Mouse (Mus musculus): ENCODE results near the gene Pla2g5. TPM values are rescaled to one million over a fixed set of nuclear protein-coding genes. Genes with fewer than 3 reads are reported as not detected.
A peak's percentile ranks its signal among the peaks of the same experiment; 100 is the strongest.

The Pla2g5 gene
- polyA plus RNA-seq, 1 experiment from 2014 or later = 1.4 TPM

DNA sequence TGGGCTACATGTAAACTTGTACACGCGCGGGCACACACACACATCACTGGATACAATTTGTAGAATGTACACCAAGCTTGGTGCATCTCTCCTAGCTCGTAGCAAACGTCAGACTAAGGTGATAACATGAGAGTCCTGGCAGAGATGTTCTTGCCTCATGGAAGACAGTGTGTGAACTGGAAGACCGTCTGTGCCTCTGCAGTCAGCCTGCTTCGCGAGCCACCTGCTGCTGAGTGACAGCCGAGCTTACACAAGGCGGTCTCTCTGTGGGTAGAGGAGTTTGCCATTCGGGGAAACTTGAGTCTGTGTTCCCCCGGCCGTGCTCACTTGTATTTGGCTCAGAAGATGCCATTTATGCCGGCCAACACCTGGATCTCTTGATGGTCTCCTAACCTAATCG, 4.8 kb downstream of the Pla2g5 start:
- TF ChIP-seq CTCF (IDR thresholded peaks at IDR 0.05) = no peak
- CTCF ChIA-PET = no interaction called here

DNA sequence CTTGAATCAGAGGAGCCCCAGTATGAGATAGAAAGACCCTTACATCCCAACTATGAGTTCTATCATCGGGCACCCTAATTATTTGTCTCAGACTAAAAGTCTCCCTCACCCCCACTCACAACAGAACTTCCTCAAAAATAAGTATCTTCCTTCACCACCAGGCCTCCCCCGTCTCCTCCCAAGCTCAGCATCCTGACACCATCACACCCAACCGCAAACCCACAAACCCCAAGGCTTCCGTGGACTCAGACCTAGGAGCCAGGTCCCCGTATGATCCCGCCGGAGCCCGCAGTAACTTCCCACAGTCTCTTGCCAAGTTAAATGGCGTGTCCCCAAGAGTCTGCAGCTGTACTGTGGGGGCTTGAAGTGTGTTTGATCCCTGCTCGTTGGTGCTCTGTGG, 5.7 kb downstream of the Pla2g5 start:
- no peak for ATAC-seq
- ChIA-PET POLR2A (interaction anchor here (0.6 kb wide), 1 partner anchor 10 kb away, joined by 3 read pairs; no protein-coding TSS in a partner anchor), CTCF (no interaction called here)
- no peak for TF ChIP-seq CTCF (IDR thresholded peaks at IDR 0.05)
- no peaks in the 10 kb centered on the region for H3K27me3 ChIP-seq
- in situ Hi-C loops (cut with MboI; ENCODE audit: low pct_unique_long_range_greater_than_20kb) = loop anchor here (5.0 to 25.0 kb wide), 2 partner anchors 110 to 295 kb away; no protein-coding TSS in a partner anchor
- DNase-seq (ENCODE audit: low read depth, low spot score) = no peak

More for the DNA sequence above, 4.8 kb downstream of the Pla2g5 start:
- ATAC-seq (no peak), DNase-seq (ENCODE audit: low read depth, low spot score) (no peak)
- POLR2A ChIA-PET = interaction anchor here (0.6 kb wide), 1 partner anchor 78 kb away, joined by 3 read pairs; no protein-coding TSS in a partner anchor
- in situ Hi-C loops (cut with MboI; ENCODE audit: low pct_unique_long_range_greater_than_20kb) = loop anchor here (5.0 to 25.0 kb wide), 2 partner anchors 111 to 296 kb away; no protein-coding TSS in a partner anchor
- H3K27me3 ChIP-seq = no peaks in the 10 kb centered on the region

DNA sequence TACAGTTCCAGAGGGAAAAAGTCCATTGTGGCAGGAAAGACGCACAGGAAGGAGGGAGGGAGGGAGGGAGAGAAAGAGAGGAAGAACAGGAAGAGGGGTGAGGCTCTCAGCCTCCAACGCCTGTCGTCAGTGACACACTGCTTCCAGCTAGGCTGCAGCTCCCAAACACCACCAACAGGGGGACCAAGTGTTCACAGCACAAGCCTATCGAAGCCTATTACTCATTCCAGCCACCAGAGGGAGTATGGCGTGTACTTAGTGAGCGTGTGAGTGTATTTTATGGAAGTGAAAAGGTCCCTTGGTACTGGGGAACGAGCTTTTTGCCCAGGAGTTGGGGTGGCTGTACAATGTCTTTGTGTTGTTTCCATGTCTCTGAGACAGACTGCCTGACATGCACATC, 6.8 kb downstream of the Pla2g5 start:
- peak; percentile 40 for TF ChIP-seq CTCF (IDR thresholded peaks at IDR 0.05)
- CTCF ChIA-PET = interaction anchor here (0.7 to 1.7 kb wide), 4 partner anchors 17 to 51 kb away, joined by 3 read pairs; no protein-coding TSS in a partner anchor
- no peaks in the 10 kb centered on the region for H3K27me3 ChIP-seq
- DNase-seq (ENCODE audit: low read depth, low spot score) = no peak
- POLR2A ChIA-PET = no interaction called here
- in situ Hi-C loops (cut with MboI; ENCODE audit: low pct_unique_long_range_greater_than_20kb) = loop anchor here (5.0 to 25.0 kb wide), 2 partner anchors 109 to 294 kb away; no protein-coding TSS in a partner anchor
- ATAC-seq = no peak

DNA sequence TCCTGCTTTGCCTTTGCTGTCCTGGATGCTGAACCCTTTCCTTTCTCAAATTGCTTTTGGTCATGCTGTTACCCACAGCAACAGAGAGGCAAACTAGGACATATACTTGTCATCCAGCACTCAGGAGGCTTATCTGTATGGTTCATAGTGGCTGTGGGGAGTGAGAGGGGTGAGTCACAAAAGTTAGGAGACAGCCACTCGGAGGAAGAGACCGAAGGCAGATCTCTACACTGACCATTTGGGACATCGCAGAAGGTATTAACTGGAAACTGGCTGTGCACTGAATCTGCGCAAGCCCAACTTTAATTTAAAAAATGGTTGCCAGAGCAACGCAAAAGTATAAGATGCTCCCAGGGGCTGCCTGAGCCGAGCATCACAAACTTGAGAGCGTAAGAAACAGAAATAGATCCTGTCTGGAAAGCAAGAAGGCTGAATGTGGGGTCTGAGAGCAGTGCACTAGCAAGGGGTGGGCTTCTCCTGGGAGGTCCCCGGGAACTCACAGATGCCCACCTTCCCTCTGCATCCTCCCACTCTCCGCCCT, 8.1 kb downstream of the Pla2g5 start:
- ChIA-PET CTCF (interaction anchor here (1.7 kb wide), 1 partner anchor 27 kb away, joined by 3 read pairs; no protein-coding TSS in a partner anchor), POLR2A (no interaction called here)
- ATAC-seq = no peak
- no peaks in the 10 kb centered on the region for H3K27me3 ChIP-seq
- DNase-seq (ENCODE audit: low read depth, low spot score) = no peak
- in situ Hi-C loops (cut with MboI; ENCODE audit: low pct_unique_long_range_greater_than_20kb) = loop anchor here (5.0 to 25.0 kb wide), 2 partner anchors 108 to 293 kb away; no protein-coding TSS in a partner anchor
- no peak for TF ChIP-seq CTCF (IDR thresholded peaks at IDR 0.05)

DNA sequence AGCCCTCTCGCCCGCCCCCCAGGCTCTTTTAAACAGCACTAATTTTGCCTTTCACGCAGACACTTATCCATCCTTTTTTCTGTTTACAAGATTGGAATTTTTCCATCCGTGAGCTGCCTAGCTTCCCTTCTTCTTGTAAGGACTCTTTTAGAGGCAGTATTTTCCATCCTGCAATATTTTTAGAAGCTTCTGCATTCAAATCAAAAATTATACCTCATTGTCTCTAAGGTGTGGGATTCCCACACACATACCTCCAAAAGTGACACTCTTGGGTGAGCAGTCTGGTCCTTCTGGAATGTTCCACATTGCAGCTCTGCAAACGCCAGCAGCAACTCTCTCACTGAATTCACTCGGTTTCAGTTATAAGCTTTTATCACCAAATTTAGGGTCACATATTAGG, 10.3 kb downstream of the Pla2g5 start:
- H3K27me3 ChIP-seq = peaks cover 4% of the 10 kb centered on the region
- CTCF ChIA-PET = interaction anchor here (0.8 to 2.3 kb wide), 4 partner anchors 102 to 144 kb away, joined by 3 to 14 read pairs (median 5); no protein-coding TSS in a partner anchor
- ATAC-seq = no peak
- DNase-seq (ENCODE audit: low read depth, low spot score) = no peak
- no peak for TF ChIP-seq CTCF (IDR thresholded peaks at IDR 0.05)
- in situ Hi-C loops (cut with MboI; ENCODE audit: low pct_unique_long_range_greater_than_20kb) = loop anchor here (5.0 to 25.0 kb wide), 2 partner anchors 291 to 406 kb away; no protein-coding TSS in a partner anchor
- POLR2A ChIA-PET = no interaction called here

DNA sequence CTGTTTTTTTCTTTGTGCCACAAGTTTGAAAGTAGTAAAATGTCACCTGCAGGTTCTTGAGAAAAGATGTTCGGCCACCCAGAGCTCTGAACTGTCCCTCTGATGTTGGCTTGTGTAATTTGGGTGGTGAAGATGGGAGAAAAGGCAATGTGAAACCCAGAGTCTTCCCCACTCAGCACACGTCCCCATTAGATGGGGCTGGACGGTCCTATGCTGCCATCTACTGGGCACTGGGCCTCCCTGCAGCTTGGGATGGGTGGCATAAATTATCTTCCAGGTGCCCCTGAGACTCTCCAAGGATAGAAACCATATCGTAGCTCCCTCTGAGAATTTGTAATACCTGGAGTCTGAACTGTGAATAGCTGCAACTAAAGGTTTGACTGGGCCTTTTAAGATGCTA, 11.8 kb downstream of the Pla2g5 start:
- peak; percentile 73 for TF ChIP-seq CTCF (IDR thresholded peaks at IDR 0.05)
- H3K27me3 ChIP-seq = peaks cover 4% of the 10 kb centered on the region
- ATAC-seq (no peak), DNase-seq (ENCODE audit: low read depth, low spot score) (no peak)
- ChIA-PET CTCF (interaction anchor here (0.7 to 2.3 kb wide), 5 partner anchors 51 to 404 kb away, joined by 3 to 14 read pairs (median 5); no protein-coding TSS in a partner anchor), POLR2A (no interaction called here)
- in situ Hi-C loops (cut with MboI; ENCODE audit: low pct_unique_long_range_greater_than_20kb) = loop anchor here (5.0 to 25.0 kb wide), 2 partner anchors 289 to 404 kb away; no protein-coding TSS in a partner anchor

DNA sequence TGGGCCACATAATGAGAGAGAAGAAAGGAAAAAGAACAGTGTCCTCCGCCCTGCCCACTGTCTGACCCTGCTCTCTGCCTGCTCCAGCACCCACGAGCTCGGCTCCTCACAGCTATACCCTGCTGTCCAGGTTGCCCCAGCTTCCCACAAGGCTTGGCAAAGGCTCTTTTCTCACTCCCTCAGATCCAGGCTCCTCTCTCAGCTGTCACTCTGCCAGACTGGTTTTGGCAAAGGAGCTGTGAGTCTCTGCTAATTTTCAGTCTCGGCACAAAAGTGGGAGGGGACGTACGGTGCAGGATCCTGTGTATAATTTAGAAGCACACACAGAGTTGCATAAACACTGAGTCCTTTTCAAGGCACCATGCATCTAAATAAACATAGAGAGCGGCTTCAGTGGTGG, 21.9 kb downstream of the Pla2g5 start:
- no peaks in the 10 kb centered on the region for H3K27me3 ChIP-seq
- DNase-seq (ENCODE audit: low read depth, low spot score) = no peak
- CTCF ChIA-PET = no interaction called here
- ATAC-seq = no peak
- TF ChIP-seq CTCF (IDR thresholded peaks at IDR 0.05) = no peak
- POLR2A ChIA-PET = interaction anchor here (0.6 to 0.9 kb wide), 2 partner anchors 43 to 96 kb away, joined by 3 to 5 read pairs; no protein-coding TSS in a partner anchor
- in situ Hi-C loops (cut with MboI; ENCODE audit: low pct_unique_long_range_greater_than_20kb) = no loop called here

DNA sequence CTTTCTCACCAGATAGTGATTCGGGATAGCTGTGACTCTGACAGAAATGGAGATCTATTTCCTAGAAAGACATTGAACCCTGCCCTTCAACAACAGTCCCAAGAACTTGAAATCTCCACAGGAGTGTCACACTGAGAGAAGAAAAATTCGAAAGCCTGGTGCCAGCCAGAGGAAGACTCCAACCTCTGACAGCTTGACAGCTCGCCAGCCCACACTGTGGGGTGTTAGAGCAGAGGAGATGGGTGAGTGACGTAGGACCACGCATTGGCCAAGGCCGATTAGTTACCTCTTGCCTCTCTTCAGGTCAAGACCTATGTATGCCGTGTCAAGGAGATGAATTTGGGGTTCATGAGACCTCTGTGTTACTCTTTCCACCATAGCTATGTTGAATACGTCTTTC, 22.6 kb downstream of the Pla2g5 start:
- DNase-seq (ENCODE audit: low read depth, low spot score) (no peak), ATAC-seq (no peak)
- ChIA-PET CTCF (no interaction called here), POLR2A (interaction anchor here (0.6 kb wide), 1 partner anchor 43 kb away, joined by 5 read pairs; no protein-coding TSS in a partner anchor)
- H3K27me3 ChIP-seq = no peaks in the 10 kb centered on the region
- no peak for TF ChIP-seq CTCF (IDR thresholded peaks at IDR 0.05)
- in situ Hi-C loops (cut with MboI; ENCODE audit: low pct_unique_long_range_greater_than_20kb) = no loop called here

DNA sequence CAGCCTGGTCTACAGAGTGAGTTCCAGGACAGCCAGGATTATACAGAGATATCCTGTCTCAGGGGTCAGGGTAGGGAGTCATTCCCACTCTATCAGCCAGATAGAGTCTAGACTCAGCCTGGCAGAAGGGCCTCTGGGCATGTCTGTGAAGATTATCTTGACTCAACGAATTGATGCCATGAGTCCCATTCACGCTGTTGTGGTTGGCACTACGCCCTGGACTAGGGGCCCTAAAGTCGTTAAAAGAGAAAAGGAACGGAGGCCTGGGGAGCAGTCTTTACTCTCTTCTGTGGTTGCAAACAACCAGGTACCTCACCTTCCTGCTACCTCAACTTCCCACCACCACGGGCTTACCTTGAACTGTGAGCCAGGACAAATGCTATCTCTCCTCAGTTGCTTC, 23.5 kb downstream of the Pla2g5 start:
- in situ Hi-C loops (cut with MboI; ENCODE audit: low pct_unique_long_range_greater_than_20kb) = no loop called here
- DNase-seq (ENCODE audit: low read depth, low spot score) (no peak), ATAC-seq (no peak)
- POLR2A ChIA-PET = no interaction called here
- CTCF ChIA-PET = no interaction called here
- no peaks in the 10 kb centered on the region for H3K27me3 ChIP-seq
- no peak for TF ChIP-seq CTCF (IDR thresholded peaks at IDR 0.05)

DNA sequence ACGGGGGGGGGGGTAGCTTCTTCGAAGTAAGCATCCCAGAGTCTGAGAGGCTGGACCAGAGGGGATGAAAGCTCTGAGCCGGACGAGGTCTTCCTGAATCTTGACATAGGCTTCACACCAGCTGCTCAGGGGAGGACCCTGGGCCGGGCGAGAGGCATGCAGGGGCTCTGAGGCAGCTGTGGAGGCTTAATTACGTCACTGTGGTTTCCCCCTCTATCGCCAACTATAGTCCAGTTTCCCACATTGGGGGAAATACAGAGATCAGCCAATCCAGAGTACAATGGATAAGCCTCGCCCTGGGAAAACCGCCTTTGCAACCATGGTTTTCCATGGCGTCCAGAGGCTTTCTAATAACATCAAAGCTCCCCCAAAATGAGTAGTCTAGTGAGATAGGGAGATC, 36.1 kb downstream of the Pla2g5 start:
- DNase-seq (ENCODE audit: low read depth, low spot score) = no peak
- ChIA-PET CTCF (no interaction called here), POLR2A (no interaction called here)
- TF ChIP-seq CTCF (IDR thresholded peaks at IDR 0.05) = no peak
- peaks cover 2% of the 10 kb centered on the region for H3K27me3 ChIP-seq
- in situ Hi-C loops (cut with MboI; ENCODE audit: low pct_unique_long_range_greater_than_20kb) = no loop called here
- ATAC-seq = no peak

DNA sequence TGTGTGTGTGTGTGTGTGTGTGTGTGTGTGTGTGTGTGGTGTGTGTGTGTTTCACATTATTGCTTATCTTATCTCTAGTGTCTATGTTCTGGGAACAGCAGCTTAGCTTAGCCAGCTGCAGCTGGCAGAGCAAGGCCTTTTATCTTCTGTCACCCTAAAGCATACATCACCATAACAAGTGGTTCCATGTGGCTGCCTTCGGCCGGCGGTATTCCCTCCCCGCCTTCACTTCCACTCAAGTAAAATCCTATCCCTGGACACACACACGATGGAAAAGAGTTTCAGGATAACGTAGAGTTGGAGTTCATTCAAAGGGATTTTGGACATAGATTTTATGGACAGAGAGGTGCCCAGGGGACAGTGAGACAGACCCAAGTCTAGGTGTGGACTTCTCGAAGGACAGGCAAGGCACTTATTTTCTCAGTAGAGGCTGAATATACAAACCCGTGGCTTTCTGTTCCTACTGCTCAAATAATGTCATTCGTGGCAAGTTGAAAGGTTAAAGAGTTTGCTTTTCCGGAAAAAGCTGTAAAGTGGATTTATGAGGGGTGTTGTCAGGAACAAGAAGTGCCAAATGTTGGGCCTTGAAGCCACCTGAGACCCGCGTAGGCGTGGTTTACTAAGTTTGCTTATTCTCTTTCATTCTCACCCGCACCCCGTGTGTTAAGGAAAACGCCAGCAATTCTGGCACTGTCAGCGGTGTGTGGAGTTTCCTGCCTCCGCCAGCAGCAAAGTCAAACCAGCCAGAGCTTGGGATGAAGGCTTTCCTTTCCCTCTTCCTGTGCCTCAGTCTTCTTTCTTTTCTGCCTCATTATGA, 37.3 kb downstream of the Pla2g5 start:
- TF ChIP-seq CTCF (IDR thresholded peaks at IDR 0.05) = no peak
- ChIA-PET CTCF (no interaction called here), POLR2A (no interaction called here)
- ATAC-seq (no peak), DNase-seq (ENCODE audit: low read depth, low spot score) (no peak)
- in situ Hi-C loops (cut with MboI; ENCODE audit: low pct_unique_long_range_greater_than_20kb) = no loop called here
- H3K27me3 ChIP-seq = peaks cover 2% of the 10 kb centered on the region
